Mouse (Mus musculus) 3T3-L1 (cell line): ENCODE measurements around the gene Nid2.

Experiments used
- DNase-seq: peaks from one replicate; pipeline ENCODE4 v3.0.0-alpha.2; 2015; ENCODE audit warnings: low read depth, low spot score

The Nid2 gene

GRCm38 (mm10) chr14:19751025-19751771 is at the start of gene Nid2:
Nid2 (plus strand) TSS chr14:19751265.
- no peak for DNase-seq

- DNase-seq = no peak
These were observed 49.5 kb upstream of the Nid2 start for GRCm38 (mm10) chr14:19701546-19701945.

DNA sequence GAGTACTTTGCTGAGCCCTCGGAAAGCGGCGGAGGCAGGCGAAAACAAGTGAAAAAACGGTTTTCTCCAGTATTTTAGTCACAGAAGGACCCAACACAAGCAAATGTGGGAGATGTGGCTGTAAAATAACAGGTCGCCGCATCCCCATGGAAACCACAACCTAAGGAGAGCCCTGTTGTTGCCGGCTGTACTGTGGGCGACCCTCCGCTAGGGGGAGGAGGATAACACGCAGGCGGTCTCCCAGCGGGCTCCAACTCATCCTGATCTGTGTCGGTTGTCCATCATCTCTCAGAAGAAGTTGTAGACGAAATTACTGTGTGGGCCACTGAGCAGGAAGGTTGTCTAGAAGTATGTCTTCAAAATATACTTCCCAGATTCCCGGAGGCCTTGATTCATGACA is 45.4 kb upstream of the Nid2 start:
- DNase-seq = peak; percentile 42

DNA sequence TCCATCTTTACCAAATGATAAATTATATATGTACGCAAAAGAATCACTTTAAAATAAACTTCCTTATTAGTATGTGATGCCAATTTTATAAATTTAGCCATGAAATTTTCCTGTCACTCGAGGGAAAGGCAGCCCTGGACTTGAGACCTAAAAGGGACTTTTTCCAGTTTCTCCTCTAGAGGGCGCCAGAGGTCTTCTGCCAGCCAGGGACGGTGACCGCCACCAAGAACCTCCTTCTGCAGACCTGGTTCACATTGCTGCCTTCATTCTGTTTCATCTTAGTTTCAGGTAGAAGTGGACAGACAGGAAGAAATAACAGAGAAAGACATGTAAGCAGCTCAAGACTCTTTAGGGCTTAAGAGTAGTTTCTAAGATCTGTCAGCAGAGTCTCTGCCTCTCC is 44.6 kb upstream of the Nid2 start:
- DNase-seq = peak; percentile 67

GRCm38 (mm10) chr14:19706997-19707396 is 44.1 kb upstream of the Nid2 start:
- DNase-seq = peak; percentile 6

DNA sequence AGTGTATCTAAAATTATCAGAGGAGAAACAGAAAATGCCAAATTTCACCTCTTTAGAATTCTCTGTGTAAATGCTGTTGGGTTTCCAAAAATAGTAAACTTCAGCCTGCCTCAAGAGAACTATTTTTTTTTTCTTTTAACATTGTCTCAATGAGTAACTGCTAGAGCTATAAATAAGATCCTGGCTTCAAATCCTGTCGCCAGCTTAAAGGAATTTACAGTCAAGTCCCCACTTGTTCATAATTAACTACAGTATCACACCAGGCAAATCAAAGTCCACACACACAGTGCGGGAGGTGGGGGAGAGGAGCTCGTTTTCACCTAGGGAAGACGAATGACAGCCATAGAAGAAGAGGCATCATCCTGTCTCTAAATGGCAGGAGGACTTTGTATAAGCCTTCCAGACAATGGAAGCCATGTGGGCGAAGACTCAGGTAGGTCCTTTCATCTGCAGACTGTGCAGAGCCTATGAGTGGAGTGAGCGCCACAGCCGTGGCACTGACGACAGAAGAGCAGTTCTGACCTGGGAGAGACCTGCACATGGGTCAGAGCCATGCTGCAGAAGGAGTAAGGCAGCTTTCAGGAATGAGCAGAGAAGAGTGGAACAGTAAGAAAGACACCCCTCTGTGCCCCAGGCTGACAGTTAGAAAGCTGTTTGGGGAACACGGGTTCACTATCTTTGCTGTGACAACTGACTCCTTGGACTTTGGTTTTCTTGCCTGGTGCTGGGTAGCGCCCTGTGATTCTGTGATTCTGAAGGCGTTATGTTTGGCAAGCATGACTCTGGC is 43.2 kb upstream of the Nid2 start:
- DNase-seq = no peak

- DNase-seq = no peak
These were observed 41.9 kb upstream of the Nid2 start for GRCm38 (mm10) chr14:19709161-19709560.

DNA sequence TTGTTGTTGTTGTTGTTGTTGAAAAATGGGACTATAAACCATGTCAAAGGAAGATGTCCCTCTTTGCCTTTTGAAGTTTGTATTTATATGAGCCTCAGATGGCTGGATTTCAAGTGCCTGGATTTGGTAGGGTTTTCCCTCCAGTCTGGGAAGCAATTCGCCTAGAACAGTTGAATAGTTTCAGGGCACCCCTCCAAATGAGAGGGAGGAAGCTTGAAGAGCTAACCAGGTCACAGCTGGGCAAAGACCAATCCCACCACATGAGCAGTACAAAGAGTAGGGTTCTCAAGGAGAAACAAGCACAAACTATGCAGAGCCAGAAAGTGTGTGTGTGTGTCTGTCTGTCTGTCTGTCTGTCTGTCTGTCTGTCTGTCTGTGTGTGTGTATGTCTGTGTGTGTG is 39.3 kb upstream of the Nid2 start:
- DNase-seq = no peak

DNA sequence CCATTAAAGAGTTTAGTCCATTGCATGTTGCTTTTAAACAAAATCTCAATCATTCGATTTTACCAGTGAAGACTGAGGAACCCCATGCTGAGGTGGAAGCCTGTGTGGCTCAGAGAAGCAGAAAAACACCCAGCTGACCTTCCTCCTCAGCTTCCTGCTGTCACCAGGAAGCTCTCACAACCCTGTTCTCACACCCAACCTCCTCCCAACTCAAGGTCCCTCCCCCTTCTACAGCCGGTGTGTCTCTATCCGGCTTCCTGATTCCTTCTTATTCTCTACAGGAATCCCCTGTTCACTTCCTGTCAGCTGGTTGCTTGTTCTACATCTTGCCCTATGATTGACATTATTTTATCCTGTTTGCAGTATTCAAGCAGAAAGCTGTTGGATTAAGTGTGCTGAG is 38.0 kb upstream of the Nid2 start:
- no peak for DNase-seq

DNA sequence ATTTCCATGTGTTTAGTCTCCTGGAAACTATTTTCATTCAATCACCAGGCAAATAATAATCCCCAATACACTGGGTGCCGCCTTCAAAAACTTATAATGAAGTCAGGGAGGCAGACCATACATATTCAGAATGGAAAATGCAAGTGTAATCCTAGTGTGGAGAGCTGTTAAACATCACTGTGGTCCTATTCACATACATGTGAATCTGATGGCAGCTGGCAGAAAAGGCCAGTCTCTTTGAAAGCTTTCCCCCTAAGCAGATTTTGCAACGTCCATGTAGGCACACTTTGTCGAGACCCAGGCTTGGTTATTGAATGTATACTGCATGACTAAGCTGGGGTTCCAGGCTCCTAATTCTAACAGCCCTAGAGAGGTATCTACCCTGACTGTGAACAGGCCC is 32.0 kb upstream of the Nid2 start:
- no peak for DNase-seq

- DNase-seq = no peak
These were observed 30.9 kb upstream of the Nid2 start for GRCm38 (mm10) chr14:19720044-19720611.

GRCm38 (mm10) chr14:19728278-19728677 is 22.8 kb upstream of the Nid2 start:
- peak; percentile 38 for DNase-seq

- DNase-seq = peak; percentile 27
These were observed 22.3 kb upstream of the Nid2 start for GRCm38 (mm10) chr14:19728737-19729136.

GRCm38 (mm10) chr14:19732097-19732496 is 19.0 kb upstream of the Nid2 start:
- no peak for DNase-seq

DNA sequence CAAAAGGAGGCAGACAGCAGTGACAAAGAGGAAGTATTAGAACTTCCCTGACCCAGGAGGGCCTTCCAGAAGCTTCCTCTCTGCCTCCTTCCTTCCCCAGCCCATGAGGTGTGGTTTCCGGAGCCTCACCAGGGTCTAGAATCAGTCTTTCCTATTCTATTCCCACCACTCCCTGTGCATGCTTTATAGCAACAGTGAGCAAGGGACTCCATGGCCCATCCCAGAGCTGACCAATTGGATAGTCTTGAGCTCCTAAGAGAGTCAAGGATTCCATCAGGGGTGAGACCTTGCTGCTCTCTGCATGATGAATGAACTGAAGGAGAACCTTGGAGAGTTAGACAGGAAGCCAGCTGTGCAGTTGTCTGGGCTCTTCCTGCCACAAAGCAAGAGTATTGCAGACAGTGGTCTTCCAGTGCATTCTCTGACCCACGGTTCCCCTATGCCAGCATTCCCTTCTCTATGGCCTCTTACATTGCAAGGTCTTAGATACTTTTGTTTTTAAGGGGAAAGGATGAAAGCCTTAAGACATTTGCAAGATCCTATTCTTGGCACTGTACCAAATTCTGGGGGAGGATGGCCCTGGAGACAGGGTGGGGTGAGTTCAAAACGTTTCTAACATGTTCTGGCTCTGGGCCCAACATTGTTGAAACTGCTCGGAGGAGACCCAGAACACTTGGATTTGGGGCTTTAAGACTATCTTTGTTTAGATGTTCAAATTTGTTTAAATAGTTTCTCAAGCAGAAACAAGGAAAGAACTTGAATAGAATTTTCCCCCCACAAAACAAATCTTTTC is 17.4 kb upstream of the Nid2 start:
- no peak for DNase-seq

DNA sequence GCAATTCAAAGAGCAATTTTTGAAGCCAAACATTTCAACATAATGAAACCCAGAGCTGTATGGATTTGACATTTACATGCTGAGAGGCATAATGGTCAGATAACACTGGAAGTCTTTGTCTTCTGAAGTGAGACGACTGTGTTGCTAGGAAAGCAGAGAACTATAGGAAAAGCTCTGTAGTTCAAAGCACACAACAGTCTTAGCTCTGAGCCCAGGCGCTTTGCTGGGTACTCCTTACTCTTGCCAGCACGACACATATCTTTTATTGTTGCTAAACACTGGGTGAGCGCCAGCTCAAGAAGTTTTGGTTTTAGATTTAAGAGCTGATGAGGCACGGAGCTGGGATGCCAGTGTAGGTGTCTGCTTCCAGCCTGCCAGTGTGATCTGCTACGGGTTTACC is 15.8 kb upstream of the Nid2 start:
- DNase-seq = no peak

DNA sequence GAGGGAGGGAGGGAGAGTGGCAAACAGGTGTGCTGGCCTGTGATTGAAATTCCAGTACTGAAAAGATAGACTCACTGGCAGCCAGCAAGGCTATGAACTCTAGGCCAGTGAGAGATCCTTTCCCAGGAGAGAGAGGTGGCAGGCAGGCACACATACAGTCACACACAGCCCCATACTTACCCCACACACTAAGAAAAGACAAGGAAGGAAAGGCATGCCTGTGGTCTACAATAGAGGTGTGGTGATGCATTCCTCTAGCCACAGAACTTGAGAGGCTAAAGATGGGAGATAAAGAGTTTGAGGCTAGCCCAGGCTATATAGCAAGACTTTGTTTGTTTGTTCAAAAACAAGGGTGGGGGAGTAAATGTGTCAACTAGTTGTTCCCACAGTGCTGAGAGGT is 13.5 kb upstream of the Nid2 start:
- no peak for DNase-seq

DNA sequence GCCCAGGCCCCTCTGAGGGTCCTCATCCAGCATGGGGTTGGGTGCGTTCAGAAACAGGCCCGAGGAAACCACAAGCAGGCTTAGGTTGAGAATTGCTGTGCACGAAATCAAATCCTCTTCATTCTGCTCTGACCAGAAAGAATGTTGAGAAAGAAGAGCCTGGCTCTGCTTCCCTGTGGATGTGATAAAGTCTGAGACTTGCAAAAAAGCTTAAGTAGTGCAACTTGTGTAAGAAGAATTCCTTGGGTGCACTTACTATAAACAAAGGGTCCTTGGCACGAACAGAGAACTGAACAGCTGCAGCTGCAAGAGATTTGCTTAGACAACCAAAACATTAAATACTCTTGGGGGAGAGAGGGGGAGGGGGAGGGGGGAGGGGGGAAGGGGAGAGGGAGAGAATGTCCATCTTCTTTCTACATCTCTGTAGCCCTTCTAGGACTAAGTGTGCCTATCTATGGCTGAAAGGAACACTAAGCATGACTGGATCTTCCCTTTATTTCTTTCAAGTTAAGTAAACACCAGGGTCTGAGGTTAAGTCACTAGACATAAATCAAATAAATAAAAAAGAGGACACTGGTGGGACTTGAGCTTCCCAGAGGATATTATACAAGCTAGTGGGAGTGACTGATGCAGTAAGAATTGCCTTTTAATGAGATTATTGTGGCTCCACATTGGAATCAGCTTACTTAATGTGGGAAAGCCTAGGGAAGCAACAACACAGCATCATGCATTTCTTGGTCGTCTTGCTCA is 12.8 kb upstream of the Nid2 start:
- DNase-seq = no peak

DNA sequence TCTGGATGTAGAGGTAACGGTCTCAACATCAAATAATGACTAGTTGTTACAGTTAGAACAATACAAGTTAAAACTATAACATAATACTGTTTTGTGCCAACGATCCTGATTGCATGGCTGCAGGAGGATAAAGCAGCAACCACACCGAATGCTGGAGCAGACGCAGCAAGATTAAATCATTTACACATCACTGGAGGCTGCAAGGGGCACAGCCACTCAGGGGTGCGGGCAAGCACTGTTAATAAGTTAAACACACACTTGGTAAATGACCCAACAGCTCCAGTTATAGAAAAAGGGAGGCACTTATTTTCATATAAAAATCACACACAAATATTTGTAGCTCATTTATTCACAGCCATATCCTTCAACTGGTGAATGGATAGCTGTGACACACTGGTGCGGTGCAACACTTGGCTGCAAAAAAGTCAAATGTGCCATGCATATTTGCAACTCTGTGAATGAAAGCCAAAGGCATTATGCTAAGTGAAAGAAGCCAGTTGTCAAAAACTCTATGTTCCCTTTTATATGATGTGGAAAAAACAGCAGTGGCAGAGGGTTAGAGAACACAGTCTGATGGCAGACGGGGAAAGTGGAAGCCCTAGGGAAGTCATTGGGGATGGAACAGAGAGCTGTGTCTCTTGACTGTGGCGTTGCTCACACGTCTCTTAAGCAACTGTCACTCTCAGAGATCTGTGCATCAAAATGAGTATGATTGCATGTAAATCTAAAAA is 11.5 kb upstream of the Nid2 start:
- no peak for DNase-seq

DNA sequence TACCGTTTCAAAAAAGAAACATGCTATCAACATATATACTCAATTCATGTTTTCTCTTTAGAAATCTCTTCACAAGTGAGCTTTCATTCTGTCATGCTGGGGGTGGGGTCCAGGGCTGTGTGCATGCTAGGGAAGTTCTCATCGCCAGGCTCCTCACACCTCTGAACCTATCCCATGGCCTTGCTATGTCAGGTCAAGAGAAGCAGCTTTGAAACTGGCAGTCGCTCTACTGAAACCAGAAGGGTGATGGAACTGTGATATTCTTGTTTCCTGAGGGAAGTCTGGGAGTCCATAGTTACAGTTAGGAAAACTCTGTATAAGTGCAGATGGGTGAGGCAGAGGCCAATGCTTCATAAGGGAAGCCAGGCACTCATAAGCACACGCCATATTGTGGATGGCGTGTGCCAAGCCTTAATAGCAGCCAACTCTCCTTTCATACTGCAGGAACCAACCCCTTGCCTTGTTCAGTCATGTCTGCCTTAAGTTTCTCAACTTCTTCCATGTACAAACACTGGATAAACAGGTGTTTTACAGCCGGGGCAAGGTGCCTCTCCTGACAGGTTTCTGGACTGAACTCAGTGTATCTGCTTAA is 10.8 kb upstream of the Nid2 start:
- DNase-seq = no peak
